Mouse (Mus musculus): ENCODE measurements at regions not wholly inside any gene's neighbourhood (a gene's known extent, or its start where the extent isn't known, plus 50 kb on each side); places are given as distances from the start of the nearest gene placed in this dataset.

GRCm38 (mm10) chr2:19714025-19714424 is 56.5 kb downstream of the Otud1 start:
- WGBS = 61% methylated on average over 3 of the region's 3 CpGs
- 0 out of 2 replicates have a peak, but pooled peaks have one; percentile 2 for ATAC-seq (replicated peaks; ENCODE audit: insufficient number of reproducible peaks, insufficient read depth, low FRiP score, low read depth)

DNA sequence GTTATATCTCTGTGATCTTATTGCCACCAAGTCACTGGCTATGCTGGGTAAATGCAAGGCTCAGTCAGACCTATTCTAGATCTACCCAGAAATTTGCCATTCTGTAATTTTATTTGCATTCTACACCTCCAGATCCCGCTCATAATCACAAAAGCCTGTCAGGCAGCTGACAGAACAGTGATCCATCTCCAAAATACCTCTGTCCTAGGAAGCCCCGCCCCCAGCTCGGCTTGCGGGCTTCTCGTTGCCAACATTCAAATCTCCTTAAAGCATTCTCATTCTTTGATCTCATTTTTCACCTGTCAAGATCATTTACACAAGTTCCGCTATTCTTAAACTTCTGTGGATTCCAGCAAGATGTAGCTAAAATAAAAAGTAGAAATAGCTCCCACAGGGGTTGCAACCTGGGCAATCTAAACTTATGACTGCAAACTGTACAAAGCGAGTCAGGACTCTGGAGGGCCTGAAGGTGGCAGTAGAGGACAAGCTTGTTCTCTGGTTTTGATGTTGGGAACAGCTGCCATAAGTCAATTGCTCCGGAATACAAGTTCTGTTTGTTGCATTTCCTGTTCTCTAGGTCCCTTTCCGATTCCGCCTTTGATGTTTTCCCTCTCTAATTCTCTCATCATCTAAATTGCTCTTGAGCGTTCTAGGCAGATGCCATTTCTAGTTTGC is 58.1 kb downstream of the Otud1 start:
- H3K4me3 ChIP-seq = peak overlapping the region; percentile 36
- no peak for ATAC-seq (replicated peaks; ENCODE audit: insufficient number of reproducible peaks, insufficient read depth, low FRiP score, low read depth)
- no peaks in the 10 kb centered on the region for H3K27me3 ChIP-seq

More at GRCm38 (mm10) chr2:19714025-19714424, 56.5 kb downstream of the Otud1 start:
- H3K9me3 ChIP-seq (replicated peaks) = no peaks in the 10 kb centered on the region
- no peak overlapping the region for H3K27ac ChIP-seq
- H3K4me2 ChIP-seq = no peak overlapping the region
- no peaks in the 10 kb centered on the region for H3K36me3 ChIP-seq
- peaks cover 5% of the 10 kb centered on the region; the same call in 1 of the 2 replicates for H3K4me1 ChIP-seq (replicated peaks)
- H3K9ac ChIP-seq = no peak overlapping the region
- no peaks in the 10 kb centered on the region for H3K27me3 ChIP-seq
- H3K4me3 ChIP-seq = no peak overlapping the region

GRCm38 (mm10) chr2:19716388-19716787 is 58.8 kb downstream of the Otud1 start:
- no peak overlapping the region for H3K27ac ChIP-seq
- H3K4me2 ChIP-seq = no peak overlapping the region
- 86% methylated on average over 5 of the region's 5 CpGs for WGBS

More for the DNA sequence above, 58.1 kb downstream of the Otud1 start:
- WGBS = 17% methylated on average over 11 of the region's 11 CpGs
- Histone ChIP-seq H3K9ac (0 out of 2 replicates have a peak overlapping the region, but pooled peaks have one; percentile 25), H3K27ac (no peak overlapping the region), H3K4me2 (peak overlapping the region; percentile 51), H3K9me3 (replicated peaks) (no peaks in the 10 kb centered on the region), H3K36me3 (no peaks in the 10 kb centered on the region), H3K4me1 (replicated peaks) (peaks cover 5% of the 10 kb centered on the region; the same call in 1 of the 2 replicates)

GRCm38 (mm10) chr2:19726085-19726484 is 68.5 kb downstream of the Otud1 start:
- 72% methylated on average over 6 of the region's 6 CpGs for WGBS
- Histone ChIP-seq H3K36me3 (no peaks in the 10 kb centered on the region), H3K9ac (no peak overlapping the region), H3K27me3 (no peaks in the 10 kb centered on the region), H3K4me1 (replicated peaks) (no peaks in the 10 kb centered on the region), H3K4me3 (no peak overlapping the region), H3K4me2 (no peak overlapping the region), H3K27ac (no peak overlapping the region), H3K9me3 (replicated peaks) (no peaks in the 10 kb centered on the region)
- ATAC-seq (replicated peaks; ENCODE audit: insufficient number of reproducible peaks, insufficient read depth, low FRiP score, low read depth) = no peak

More at GRCm38 (mm10) chr2:19716388-19716787, 58.8 kb downstream of the Otud1 start:
- H3K4me3 ChIP-seq = no peak overlapping the region
- H3K36me3 ChIP-seq = no peaks in the 10 kb centered on the region
- no peaks in the 10 kb centered on the region for H3K9me3 ChIP-seq (replicated peaks)
- H3K9ac ChIP-seq = no peak overlapping the region
- no peak for ATAC-seq (replicated peaks; ENCODE audit: insufficient number of reproducible peaks, insufficient read depth, low FRiP score, low read depth)
- H3K27me3 ChIP-seq = no peaks in the 10 kb centered on the region
- peaks cover 5% of the 10 kb centered on the region; the same call in 1 of the 2 replicates for H3K4me1 ChIP-seq (replicated peaks)

DNA sequence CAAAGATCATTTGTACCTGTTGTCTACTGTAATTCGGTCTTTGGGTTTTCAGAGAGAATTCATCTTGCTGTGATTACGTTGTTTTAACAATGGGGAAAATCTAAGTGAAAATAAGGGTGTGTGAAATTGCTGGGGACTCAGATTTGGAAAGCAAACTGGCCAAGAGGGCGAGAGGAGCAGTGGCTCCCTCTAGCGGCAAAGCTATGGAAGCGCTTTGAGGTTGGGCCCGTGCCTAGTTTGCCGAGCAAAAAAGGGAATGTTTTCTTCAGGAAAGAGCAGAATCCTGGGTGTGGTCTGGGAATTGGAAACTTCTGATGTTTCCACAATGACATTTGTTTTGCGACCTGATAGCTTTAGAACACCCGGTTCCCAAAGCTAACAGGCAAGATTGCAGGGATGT is 69.4 kb downstream of the Otud1 start:
- no peaks in the 10 kb centered on the region for H3K4me1 ChIP-seq (replicated peaks)
- no peak overlapping the region for H3K4me3 ChIP-seq
- no peaks in the 10 kb centered on the region for H3K9me3 ChIP-seq (replicated peaks)
- no peak for ATAC-seq (replicated peaks; ENCODE audit: insufficient number of reproducible peaks, insufficient read depth, low FRiP score, low read depth)
- H3K27ac ChIP-seq = no peak overlapping the region
- H3K4me2 ChIP-seq = no peak overlapping the region
- WGBS = 10% methylated on average over 9 of the region's 9 CpGs
- no peaks in the 10 kb centered on the region for H3K36me3 ChIP-seq
- no peaks in the 10 kb centered on the region for H3K27me3 ChIP-seq
- no peak overlapping the region for H3K9ac ChIP-seq

DNA sequence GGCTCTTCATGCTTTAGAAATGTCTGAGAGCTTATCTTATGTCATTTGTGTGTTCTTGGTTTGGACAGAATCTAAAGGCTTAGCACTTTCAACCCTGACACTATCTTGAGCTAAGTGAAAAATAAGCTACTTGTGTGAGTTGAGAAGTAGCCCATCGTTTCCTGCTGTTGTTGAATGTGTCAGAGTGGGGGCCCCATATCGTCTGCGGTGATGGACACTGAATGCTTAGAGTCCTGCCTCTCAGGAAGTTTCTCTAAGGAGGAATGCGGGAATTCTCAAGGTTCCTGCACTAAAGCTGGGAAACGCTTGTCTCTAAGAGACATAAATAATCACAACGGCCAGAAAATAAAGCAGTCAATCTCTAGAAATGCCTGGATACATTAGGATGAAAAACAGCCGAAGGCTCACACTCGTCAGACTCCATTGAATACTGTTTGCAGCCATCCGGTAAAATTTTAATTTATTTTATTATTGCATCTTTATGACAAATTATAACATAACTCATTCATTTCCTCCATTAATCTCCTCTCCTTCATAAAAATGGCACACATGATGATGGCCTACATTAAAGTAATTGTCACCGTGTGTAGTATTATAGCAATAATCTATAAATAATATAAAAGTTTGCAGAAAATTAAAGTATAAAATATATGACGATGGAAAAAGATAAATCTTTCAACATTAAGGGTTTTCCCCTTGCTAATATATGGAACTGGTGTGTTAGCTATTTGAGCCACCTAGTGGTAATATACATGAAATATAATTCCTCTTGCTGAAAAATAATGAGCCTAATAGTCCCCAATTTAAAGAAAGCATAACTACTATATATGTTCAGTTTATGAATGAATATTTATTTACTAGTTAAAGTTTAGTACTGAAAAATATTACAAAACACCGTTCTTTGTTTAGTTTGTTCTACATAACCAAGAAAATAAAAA is 75.6 kb downstream of the Otud1 start:
- no peak overlapping the region for H3K4me2 ChIP-seq
- H3K9me3 ChIP-seq (replicated peaks) = no peaks in the 10 kb centered on the region
- no peak overlapping the region for H3K27ac ChIP-seq
- H3K36me3 ChIP-seq = no peaks in the 10 kb centered on the region
- H3K4me1 ChIP-seq (replicated peaks) = no peaks in the 10 kb centered on the region
- no peak overlapping the region for H3K9ac ChIP-seq
- no peak for ATAC-seq (replicated peaks; ENCODE audit: insufficient number of reproducible peaks, insufficient read depth, low FRiP score, low read depth)
- no peak overlapping the region for H3K4me3 ChIP-seq
- no peaks in the 10 kb centered on the region for H3K27me3 ChIP-seq
- WGBS = 49% methylated on average over 12 of the region's 12 CpGs

DNA sequence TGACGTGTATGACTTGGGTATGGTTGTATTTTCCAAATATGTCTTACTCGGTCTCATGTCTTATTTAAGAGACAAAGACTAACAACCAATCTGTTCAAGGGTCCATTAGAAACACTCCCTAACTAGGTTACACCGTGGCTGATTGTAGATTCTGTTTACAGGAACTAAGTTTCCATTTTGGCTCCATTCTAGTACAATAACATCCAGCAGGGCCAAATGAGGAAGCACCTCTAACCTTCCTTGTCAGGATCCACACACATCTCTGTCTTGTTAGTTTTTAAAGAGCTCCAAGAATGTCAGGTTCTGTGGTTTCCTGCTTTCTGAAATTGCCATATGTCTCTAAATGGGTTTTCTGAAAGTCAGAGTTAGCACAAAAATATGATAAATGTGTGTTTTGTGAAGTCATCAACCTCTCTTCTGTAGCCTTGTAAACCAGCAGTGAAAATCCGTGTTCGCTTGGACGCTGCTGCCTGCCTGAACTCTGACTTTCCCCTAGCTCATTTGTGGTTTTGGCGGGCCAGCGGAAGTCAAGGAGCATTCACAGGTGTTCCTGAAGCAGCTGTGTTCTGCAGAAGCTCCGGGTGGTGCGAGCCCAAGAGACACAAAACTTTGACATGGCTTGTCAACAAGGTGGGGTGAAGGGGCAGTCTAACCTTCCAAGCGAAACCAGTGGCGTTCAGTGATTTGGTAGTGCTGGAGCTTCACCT is 76.8 kb downstream of the Otud1 start:
- 71% methylated on average over 12 of the region's 12 CpGs for WGBS
- no peak for ATAC-seq (replicated peaks; ENCODE audit: insufficient number of reproducible peaks, insufficient read depth, low FRiP score, low read depth)

DNA sequence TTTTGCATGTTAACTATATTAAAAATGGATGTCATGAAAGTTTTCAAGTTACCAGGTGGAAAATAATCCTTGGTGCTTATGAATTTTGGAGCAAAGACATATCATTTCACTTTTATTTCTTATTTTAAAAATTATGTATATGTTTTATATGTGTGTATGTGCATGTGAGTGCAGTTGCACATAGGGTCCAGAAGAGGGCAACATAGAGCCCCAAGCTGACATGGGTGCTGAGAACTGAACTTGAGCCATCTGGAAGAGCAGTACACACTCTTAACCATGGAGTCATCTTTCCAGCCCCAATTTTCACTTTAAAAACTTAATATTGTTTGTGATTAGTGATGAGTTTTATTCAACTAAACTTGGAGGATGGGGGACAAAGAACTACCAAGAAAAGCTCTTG is 84.0 kb downstream of the Otud1 start:
- no peak overlapping the region for H3K9ac ChIP-seq
- no peak overlapping the region for H3K4me3 ChIP-seq
- ATAC-seq (replicated peaks; ENCODE audit: insufficient number of reproducible peaks, insufficient read depth, low FRiP score, low read depth) = no peak
- no peak overlapping the region for H3K27ac ChIP-seq
- no peaks in the 10 kb centered on the region for H3K36me3 ChIP-seq
- no peak overlapping the region for H3K4me2 ChIP-seq
- no peaks in the 10 kb centered on the region for H3K9me3 ChIP-seq (replicated peaks)
- no peaks in the 10 kb centered on the region for H3K4me1 ChIP-seq (replicated peaks)
- H3K27me3 ChIP-seq = no peaks in the 10 kb centered on the region

More for the DNA sequence above, 76.8 kb downstream of the Otud1 start:
- H3K4me2 ChIP-seq = no peak overlapping the region
- no peak overlapping the region for H3K4me3 ChIP-seq
- no peaks in the 10 kb centered on the region for H3K9me3 ChIP-seq (replicated peaks)
- H3K4me1 ChIP-seq (replicated peaks) = no peaks in the 10 kb centered on the region
- no peaks in the 10 kb centered on the region for H3K27me3 ChIP-seq
- H3K36me3 ChIP-seq = no peaks in the 10 kb centered on the region
- H3K9ac ChIP-seq = no peak overlapping the region
- H3K27ac ChIP-seq = no peak overlapping the region

DNA sequence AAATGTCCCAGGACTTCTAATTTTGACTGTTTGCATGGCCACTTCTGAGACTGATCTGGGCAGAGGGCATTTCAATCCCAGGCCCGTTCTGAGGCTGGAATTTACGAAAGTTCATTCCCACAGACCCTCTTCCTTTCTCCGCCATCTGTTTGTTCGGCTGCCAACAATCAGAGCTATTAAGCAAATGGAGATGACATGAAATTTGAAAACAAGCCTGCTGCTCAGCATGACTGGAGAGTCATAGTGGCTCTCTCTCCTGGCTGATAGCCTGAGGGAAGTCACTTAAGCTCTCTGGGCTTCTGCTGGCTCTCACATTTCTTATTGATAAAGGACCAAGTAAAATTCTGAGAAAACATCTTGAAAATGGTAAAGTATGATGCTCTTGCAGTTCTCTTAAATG is 85.9 kb downstream of the Otud1 start:
- no peaks in the 10 kb centered on the region for H3K4me1 ChIP-seq (replicated peaks)
- no peak overlapping the region for H3K4me2 ChIP-seq
- no peak overlapping the region for H3K4me3 ChIP-seq
- no peaks in the 10 kb centered on the region for H3K36me3 ChIP-seq
- no peak for ATAC-seq (replicated peaks; ENCODE audit: insufficient number of reproducible peaks, insufficient read depth, low FRiP score, low read depth)
- H3K9me3 ChIP-seq (replicated peaks) = no peaks in the 10 kb centered on the region
- no peak overlapping the region for H3K9ac ChIP-seq
- no peak overlapping the region for H3K27ac ChIP-seq
- 66% methylated on average over 4 of the region's 4 CpGs for WGBS
- no peaks in the 10 kb centered on the region for H3K27me3 ChIP-seq

DNA sequence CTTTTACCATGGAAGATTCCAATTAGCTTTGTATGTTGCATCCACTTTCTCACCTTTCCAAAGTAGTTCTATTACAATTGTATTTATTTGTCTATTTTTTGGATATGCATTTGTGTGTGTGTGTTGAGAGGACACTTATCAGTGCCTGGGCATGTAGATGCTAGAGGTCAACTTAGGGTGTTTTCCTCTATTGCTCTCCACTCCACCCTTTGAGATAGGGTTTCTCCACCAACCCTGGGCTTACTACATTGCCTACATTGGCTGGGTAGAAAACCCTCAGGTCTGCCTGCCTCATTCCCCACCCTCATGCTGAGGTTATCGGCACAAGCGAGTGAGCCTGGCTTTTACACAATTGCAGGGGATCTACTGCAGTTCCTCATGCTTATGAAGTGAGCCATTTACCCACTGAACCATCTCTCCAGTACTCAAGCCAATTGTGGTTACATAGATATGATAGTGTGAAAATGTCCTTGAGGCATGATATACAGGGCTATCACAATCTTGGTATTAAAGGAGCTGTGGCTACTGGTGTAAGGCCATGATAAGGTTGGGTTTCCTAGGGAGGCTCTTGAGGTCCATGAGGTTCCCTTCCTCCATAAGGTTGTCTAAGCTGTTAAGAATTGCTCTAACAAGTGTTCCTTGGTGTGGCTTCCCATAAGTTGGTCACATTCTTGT is 87.6 kb downstream of the Otud1 start:
- no peak overlapping the region for H3K4me3 ChIP-seq
- no peaks in the 10 kb centered on the region for H3K27me3 ChIP-seq
- no peak overlapping the region for H3K9ac ChIP-seq
- H3K4me1 ChIP-seq (replicated peaks) = no peaks in the 10 kb centered on the region
- H3K9me3 ChIP-seq (replicated peaks) = no peaks in the 10 kb centered on the region
- no peak overlapping the region for H3K27ac ChIP-seq
- no peak overlapping the region for H3K4me2 ChIP-seq
- no peaks in the 10 kb centered on the region for H3K36me3 ChIP-seq
- no peak for ATAC-seq (replicated peaks; ENCODE audit: insufficient number of reproducible peaks, insufficient read depth, low FRiP score, low read depth)
- 79% methylated on average over 2 of the region's 2 CpGs for WGBS

GRCm38 (mm10) chr2:19752753-19753152 is 95.2 kb downstream of the Otud1 start:
- no peak overlapping the region for H3K9ac ChIP-seq
- no peaks in the 10 kb centered on the region for H3K4me1 ChIP-seq (replicated peaks)
- no peak for ATAC-seq (replicated peaks; ENCODE audit: insufficient number of reproducible peaks, insufficient read depth, low FRiP score, low read depth)
- no peak overlapping the region for H3K27ac ChIP-seq
- no peaks in the 10 kb centered on the region for H3K36me3 ChIP-seq
- no peaks in the 10 kb centered on the region for H3K9me3 ChIP-seq (replicated peaks)
- no peak overlapping the region for H3K4me2 ChIP-seq
- WGBS = 81% methylated on average over 11 of the region's 11 CpGs
- H3K27me3 ChIP-seq = no peaks in the 10 kb centered on the region
- H3K4me3 ChIP-seq = no peak overlapping the region
